Mouse (Mus musculus) fat pad, adult 2 months (tissue): ENCODE results near the gene Actn4.
"Not testable (repeated sequence)": the region's sequence is repeated elsewhere in the genome, so short reads cannot be mapped to it uniquely, and the experiment has no call there.

Experiments used
- DNase-seq: peaks from one replicate; pipeline ENCODE4 v3.0.0-alpha.2; 2011; ENCODE audit warnings: low read depth, low spot score; ENCODE audit errors: extremely low read depth

Actn4 gene

GRCm38 (mm10) chr7:28893643-28894265, 68.4 kb downstream of the Actn4 start:
- no peak for DNase-seq

GRCm38 (mm10) chr7:28892601-28893000, 69.5 kb downstream of the Actn4 start:
- DNase-seq: no peak

GRCm38 (mm10) chr7:28888701-28889161, 73.4 kb downstream of the Actn4 start:
- DNase-seq: no peak

- DNase-seq: no peak
These were observed 75.7 kb downstream of the Actn4 start for GRCm38 (mm10) chr7:28886486-28886885.

DNA sequence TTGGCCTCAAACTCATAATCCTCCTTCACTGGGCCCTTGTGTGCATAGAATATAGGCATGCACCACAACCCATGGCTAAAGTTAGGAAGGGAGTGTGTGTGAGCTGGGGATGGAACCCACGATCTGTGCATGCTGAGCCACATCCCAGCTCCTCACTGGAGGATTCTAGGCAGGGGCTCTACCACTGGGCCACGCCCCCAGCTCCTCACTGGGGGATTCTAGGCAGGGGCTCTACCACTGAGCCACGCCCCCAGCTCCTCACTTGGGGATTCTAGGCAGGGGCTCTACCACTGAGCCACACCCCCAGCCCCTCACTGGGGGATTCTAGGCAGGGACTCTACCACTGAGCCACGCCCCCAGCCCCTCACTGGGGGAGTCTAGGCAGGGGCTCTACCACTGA, 78.4 kb downstream of the Actn4 start:
- not testable (repeated sequence) for DNase-seq

DNA sequence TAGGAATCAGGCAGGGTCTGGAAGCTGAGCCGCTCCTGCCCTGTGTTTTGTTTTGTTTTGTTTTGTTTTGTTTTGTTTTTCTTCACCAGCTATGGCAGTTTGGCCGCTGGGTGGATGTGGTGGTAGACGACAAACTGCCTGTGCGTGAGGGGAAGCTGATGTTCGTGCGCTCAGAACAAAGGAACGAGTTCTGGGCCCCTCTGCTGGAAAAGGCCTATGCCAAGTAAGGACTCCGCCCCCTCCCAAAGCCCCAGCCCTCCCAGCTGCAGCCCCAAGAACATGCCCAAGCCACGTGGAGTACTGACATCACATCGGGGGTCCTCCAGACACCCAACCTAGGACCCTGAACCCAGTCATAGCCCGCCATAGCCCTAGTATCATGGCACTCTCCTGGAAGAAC, 79.1 kb downstream of the Actn4 start:
- DNase-seq: no peak

DNA sequence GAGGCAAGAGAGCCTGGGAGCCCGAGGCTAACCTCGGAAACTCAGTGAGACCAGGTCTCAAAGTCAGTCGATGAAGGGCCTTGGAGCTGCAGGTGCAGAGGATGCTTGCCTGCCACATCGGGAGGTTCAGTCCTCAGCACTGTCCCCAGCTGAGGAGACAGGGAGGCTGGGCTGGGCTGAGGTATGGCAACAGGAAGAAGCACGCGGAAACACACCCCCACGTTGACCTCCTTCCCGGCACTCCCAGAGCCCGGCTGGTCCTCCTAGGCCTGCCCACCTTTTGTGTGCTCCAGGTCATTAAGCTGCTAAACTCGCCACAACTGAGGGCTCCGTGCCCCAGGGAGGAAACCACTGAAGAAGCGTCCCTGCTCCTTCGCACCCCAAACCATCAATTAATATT, 80.9 kb downstream of the Actn4 start, which contains the start of gene Capn12:
Capn12 (plus strand) TSS at position 224 of the 400 bp plus-strand sequence.
- DNase-seq: no peak

- no peak for DNase-seq
These were observed 81.6 kb downstream of the Actn4 start for GRCm38 (mm10) chr7:28880554-28880953.

- DNase-seq: no peak
These were observed 82.5 kb downstream of the Actn4 start for GRCm38 (mm10) chr7:28879606-28880005.

- no peak for DNase-seq
These were observed 84.3 kb downstream of the Actn4 start for GRCm38 (mm10) chr7:28877856-28878255.

DNA sequence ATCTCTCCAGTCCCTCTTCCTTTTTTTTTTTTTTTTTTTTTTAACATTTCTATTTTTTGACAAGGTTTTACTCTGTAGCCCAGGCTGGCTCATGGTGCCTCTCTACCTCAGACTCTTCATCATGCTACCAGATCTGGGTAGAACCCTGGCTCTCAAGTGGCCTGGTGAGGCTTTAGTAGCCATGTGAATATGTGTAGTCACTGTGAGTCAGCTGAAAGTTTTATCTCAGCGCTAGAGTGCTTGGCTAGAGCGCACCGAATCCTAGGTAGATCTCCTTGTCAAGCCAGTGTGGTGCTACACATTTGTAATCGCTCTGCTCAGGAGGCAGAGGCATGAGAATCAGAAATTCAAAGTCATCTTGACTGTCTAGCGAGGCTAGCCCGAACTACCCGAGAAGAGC, 85.0 kb downstream of the Actn4 start:
- no peak for DNase-seq

GRCm38 (mm10) chr7:28876099-28876498, 86.0 kb downstream of the Actn4 start:
- DNase-seq: no peak

- DNase-seq: no peak
These were observed 87.6 kb downstream of the Actn4 start for GRCm38 (mm10) chr7:28874565-28874964.

DNA sequence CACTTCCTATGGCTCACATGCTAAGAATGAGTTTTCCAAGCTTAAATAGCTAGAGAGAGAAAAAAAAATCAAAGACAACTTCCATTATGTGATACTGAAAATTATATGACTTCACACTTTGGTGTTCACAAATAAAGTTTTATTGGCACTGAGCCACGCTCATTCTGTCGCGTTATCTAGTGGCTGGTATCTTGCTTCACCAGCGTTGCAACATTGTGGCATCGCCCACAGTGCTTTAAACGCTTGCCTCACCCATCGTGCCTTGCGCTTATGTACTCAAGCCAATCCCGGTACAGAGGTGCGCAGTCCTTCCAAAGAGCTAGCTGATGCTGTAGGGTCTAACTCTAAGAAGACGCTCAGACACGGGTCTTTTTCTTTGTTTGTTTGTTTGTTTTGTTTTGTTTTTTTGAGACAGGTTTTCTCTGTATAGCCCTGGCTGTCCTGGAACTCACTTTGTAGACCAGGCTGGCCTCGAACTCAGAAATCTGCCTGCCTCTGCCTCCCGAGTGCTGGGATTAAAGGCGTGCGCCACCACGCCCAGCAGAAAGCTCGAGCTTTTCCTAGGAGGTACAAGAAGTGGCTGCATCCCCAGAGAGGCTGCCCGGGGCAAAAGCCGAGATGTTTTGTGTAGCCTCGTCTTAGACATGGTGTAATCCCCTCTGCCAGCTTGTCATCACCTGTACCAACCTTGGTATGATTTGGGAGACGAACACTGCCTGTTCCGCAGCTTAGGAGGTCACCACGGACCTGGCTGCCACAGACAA, 91.1 kb downstream of the Actn4 start:
- no peak for DNase-seq

GRCm38 (mm10) chr7:28867508-28868340, 94.4 kb downstream of the Actn4 start:
- peak; percentile 74 for DNase-seq

DNA sequence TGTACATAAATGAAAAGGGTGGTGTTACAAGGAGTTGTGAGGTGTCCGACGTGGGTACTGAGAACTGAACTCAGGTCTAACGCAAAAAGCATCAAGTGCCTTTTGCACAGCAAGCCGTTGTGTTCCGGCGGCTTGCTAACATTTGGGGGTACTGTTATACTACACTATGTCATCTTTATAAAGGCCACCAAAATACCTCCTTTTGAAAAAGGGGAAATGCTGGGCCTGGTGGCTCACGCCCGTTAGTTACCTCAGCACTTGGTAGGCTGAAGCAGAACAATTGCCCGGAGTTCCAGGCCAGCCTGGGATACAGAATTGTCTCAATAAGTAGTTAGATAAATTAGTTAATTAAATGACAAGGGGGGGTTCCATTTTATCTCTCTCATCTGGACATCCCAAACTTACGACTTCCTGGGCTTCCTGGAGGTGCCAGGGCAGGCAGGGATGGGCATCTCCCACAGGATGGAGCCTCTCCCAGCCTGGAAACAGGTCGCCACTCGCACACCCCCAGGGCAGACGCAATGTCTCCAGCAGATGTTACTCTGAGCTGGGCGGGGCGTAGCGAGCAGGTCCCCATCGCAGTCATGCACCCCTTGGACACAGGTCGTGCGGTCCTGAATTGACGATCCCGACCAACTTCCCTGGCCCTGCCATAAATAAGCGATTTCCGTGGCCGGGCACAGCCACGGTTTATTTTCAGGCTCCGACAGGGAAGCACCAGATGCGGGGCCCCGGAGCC, 95.2 kb downstream of the Actn4 start:
- peak; percentile 73 for DNase-seq

DNA sequence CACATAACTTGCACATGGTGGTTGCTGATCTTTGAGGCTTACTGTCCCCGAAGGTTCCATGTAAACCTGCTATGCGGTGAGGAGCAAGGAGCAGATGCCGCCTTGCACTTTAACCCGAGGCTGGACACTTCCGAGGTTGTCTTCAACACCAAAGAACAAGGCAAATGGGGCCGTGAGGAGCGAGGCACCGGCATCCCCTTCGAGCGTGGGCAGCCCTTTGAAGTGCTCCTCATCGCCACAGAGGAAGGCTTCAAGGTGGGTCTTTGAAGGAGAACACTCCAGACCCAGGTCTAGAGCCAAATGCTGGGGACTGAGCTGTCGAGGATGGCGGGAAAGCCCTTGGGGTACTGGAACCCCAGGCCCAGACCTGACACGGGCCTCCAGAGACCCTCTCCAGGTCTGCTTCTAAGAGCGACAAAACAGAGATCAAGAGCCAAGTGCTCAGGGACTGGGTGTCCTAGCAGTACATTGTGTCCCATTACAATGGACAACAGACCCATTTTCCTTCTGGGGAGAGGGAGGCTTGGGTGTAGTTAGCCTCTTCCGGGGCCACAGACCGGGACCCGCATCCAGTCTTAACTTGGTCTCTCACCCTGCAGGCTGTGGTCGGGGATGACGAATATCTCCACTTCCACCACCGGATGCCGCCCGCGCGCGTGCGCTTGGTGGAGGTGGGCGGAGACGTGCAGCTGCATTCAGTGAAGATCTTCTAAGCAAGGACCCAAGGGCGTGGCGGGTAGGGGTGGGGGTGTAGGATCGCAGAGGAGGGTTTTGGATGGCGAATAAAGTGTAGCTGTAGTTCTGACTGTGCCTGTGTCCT, 96.4 kb downstream of the Actn4 start:
- DNase-seq: no peak

DNA sequence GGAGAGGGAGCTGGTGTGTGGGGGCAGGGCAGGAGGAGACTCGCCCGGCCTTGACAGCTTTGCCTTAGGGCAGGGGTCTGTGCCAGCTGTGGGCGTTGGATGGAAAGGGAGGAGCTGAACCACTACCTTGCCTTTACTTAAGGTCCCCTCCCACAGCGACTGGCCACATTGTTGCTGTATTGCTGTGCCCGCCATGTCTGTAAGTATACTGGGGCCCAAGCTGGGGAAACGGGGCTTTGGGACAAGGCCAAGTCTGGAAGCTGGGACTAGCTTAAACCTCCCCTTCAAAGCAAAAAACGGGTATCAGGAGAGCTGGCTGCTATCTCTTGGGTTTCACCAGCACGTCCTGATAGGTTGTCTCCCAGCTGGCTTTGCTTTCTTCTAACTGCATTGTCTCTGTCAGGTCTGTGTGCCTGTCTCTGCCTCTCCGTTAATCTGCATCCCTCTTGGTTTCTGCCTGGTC, 97.8 kb downstream of the Actn4 start:
- DNase-seq: peak; percentile 68

DNA sequence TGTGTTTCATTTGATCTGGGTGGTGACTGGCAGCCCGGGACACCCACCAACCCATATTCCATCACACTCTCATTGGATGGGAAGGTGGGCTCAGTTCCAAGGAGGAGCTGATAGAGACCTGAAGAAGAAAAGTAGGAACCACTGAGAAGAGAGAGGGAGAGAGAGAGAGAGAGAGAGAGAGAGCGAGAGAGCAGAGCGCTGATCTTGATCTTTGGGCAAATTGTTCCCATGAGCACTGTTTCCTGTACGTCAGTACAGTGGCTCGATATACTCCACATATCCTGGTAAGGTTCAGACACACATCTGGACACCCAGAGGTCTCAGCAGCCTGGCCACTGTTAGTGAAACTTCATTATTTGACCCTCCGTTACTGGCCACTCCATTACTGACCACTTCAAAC, 98.6 kb downstream of the Actn4 start, which contains the start of gene Lgals7:
Lgals7 (plus strand) TSS at position 314 of the 400 bp plus-strand sequence.
- no peak for DNase-seq
